Mouse (Mus musculus) midbrain, postnatal 0 days (tissue): ENCODE results near the gene Fbxo30. TPM values are rescaled to one million over a fixed set of nuclear protein-coding genes. Genes with fewer than 3 reads are reported as not detected.

Experiments used
- ATAC-seq: fragments of 200-750 bp; cut with Nextera tagmentation; 2 replicates; pipeline ENCODE4 v1.8.0; 2017; ENCODE audit warnings: moderate number of reproducible peaks, mild to moderate bottlenecking, moderate TSS enrichment, moderate library complexity; ENCODE audit not compliant: low FRiP score
- DNase-seq: peaks from one replicate; pipeline ENCODE4 v3.0.0-alpha.2; 2015; ENCODE audit warnings: low spot score
- H3K27ac ChIP-seq: fragments of 300-500 bp; sonication (generic); 2 replicates; pipeline ENCODE4 v1.5.1; 2014; ENCODE audit warnings: low read depth, mild to moderate bottlenecking, low read length, mixed read lengths
- H3K27me3 ChIP-seq: fragments of 300-500 bp; sonication (generic); 2 replicates; pipeline ENCODE4 v1.6.1; 2014; ENCODE audit warnings: low read length, control low read depth, mixed read lengths; ENCODE audit not compliant: insufficient read depth
- H3K36me3 ChIP-seq: fragments of 300-500 bp; sonication (generic); 2 replicates; pipeline ENCODE4 v1.6.1; 2014; ENCODE audit warnings: low read length, control low read depth, mixed read lengths; ENCODE audit not compliant: insufficient read depth
- H3K4me1 ChIP-seq: fragments of 300-500 bp; sonication (generic); 2 replicates; pipeline ENCODE4 v1.6.1; 2014; ENCODE audit warnings: mild to moderate bottlenecking, control low read depth, antibody characterized with exemption, low read length, mixed read lengths; ENCODE audit not compliant: insufficient read depth
- H3K4me2 ChIP-seq: fragments of 300-500 bp; sonication (generic); 2 replicates; pipeline ENCODE4 v1.6.1; 2014; ENCODE audit warnings: low read depth, mild to moderate bottlenecking, low read length, mixed read lengths; ENCODE audit not compliant: poor library complexity, severe bottlenecking
- H3K4me3 ChIP-seq: fragments of 300-500 bp; sonication (generic); 2 replicates; pipeline ENCODE4 v1.5.1; 2014; ENCODE audit warnings: low read depth, mild to moderate bottlenecking, low read length, moderate library complexity
- H3K9ac ChIP-seq: fragments of 300-500 bp; sonication (generic); replicated peaks from 2 replicates; pipeline ENCODE4 v1.6.1; 2014; ENCODE audit warnings: mild to moderate bottlenecking, low read length, moderate library complexity, mixed read lengths; ENCODE audit not compliant: poor library complexity, severe bottlenecking
- H3K9me3 ChIP-seq: fragments of 300-500 bp; sonication (generic); 2 replicates; pipeline ENCODE4 v1.6.1; 2016; ENCODE audit warnings: low read length, control low read depth
- CTCF ChIP-seq: IDR thresholded peaks from 2 replicates; pipeline ENCODE4 v1.5.1; 2016; ENCODE audit warnings: antibody characterized with exemption, mild to moderate bottlenecking
- WGBS: fragments of 180-500 bp; shearing (Covaris S2); extraction: QIAGEN DNeasy Blood & Tissue Kit; methylation state at CpG from one replicate; pipeline ENCODE4 v1.1.7; 2014; 5-methylcytosine and 5-hydroxymethylcytosine counted together
- polyA plus RNA-seq: library from polyadenylated mRNA; unstranded; fragments of >200 nt; fragmentation: Nextera tagmentation; extraction: Ambion mirVana; gene quantifications from 2 replicates; pipeline ENCODE4 v1.2.1, GENCODE M21; 2015
- total RNA-seq: library from RNA; depleted of rRNA; stranded (reverse); fragments of >200 nt; gene quantifications from 2 replicates; pipeline ENCODE4 v1.2.3, GENCODE M21; 2014

Gene Fbxo30
- total and polyA plus RNA-seq, 2 experiments from 2014 or later = 9.0 TPM

DNA sequence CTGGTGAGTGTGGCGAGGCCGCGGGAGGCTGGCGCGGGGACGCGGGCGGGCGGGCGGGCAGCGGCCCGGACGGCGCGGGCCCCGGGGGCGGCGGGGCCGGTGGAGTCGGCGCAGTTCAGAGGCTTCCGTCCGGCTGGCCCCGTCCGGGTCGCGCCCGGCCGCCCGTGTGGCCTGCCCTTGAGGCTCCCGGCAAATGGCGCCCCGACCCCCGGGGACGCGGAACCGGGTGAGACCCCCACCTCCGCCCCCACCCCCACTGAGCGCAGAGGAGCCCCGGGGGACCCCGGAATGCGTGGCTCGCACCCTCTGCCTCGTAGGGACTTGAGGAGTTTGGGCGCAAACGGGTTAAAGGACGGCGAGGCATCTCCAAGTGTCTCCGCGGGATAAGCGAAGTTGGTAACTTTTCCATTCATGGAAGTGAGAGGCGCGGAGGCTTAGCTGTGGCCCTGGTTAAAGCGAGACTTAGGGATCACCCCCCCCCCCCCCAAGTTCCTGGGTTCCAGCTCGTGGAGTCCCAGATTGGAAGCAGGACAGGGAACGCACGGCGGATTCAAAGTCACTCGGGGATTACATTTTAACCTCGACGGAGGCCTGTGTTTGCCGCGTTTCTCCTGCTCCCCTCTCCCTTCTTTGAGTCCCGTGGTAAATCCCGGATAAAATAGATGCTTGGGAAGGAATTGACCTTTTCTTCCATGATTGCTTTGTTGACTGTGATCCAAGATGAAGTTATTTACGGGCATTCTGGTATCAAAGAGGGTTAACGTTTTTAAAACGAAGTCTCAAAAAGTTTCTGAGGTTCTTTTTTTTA, 572 bp downstream of the Fbxo30 start:
- Histone ChIP-seq H3K4me1 (peaks cover 4% of the 10 kb centered on the region; the same call in 1 of the 2 replicates), H3K27ac (peak overlapping the region; percentile 92), H3K9me3 (no peaks in the 10 kb centered on the region), H3K27me3 (no peaks in the 10 kb centered on the region), H3K9ac (peak overlapping the region; percentile 93), H3K4me2 (peak overlapping the region; percentile 83), H3K36me3 (no peaks in the 10 kb centered on the region), H3K4me3 (peak overlapping the region; percentile 96)
- under 1% methylated on average over 46 of the region's 68 CpGs for WGBS
- DNase-seq (peak; percentile 42), ATAC-seq (peak; percentile 9; the same call in 1 of the 2 replicates)
- no peak for TF ChIP-seq CTCF

DNA sequence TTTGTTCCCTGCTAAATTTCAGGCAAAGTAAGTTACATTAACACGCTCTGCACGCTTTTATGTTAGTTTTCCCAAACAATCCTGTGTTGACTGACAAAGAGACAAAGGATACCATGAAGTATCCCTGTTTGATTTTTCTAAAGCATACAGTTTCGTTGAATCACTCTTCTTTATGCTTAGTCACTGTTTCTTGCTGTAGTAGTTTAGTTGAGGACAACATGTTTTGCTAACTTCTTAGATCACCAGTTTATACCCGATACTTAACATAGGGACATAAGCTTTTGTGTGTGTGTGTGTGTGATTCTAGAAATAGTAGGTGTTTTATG, 1.1 kb downstream of the Fbxo30 start:
- Histone ChIP-seq H3K4me1 (peaks cover 4% of the 10 kb centered on the region; the same call in 1 of the 2 replicates), H3K9ac (no peak overlapping the region), H3K27me3 (no peaks in the 10 kb centered on the region), H3K27ac (no peak overlapping the region), H3K4me3 (peak overlapping the region; percentile 96), H3K9me3 (no peaks in the 10 kb centered on the region), H3K36me3 (no peaks in the 10 kb centered on the region), H3K4me2 (peak overlapping the region; percentile 83)
- WGBS = 1% methylated on average over 4 of the region's 4 CpGs
- ATAC-seq (no peak), DNase-seq (no peak)
- no peak for TF ChIP-seq CTCF

DNA sequence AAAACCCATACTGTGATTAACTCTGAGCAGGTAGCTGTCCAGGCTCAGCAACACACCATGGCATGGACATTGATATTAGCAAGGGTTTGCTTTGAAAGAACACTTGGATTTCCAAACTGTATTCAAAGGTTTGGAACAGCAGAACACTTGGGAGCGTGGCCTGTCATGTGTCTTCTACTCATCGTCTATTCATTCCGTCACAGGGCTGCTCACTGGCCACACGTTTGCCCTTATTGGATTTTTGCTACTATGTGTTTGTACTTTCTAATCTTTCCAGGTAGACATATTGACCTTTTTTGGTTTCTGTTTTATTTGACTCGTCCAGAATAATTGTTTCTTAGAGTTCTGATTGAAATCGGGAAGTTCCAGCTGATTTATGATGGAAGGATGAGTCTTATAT, 17.3 kb downstream of the Fbxo30 start:
- no peak for ATAC-seq
- no peak for DNase-seq
- Histone ChIP-seq H3K4me2 (no peak overlapping the region), H3K4me1 (no peaks in the 10 kb centered on the region; the same call in 1 of the 2 replicates), H3K36me3 (no peaks in the 10 kb centered on the region; the same call in 1 of the 2 replicates), H3K27me3 (no peaks in the 10 kb centered on the region), H3K9me3 (no peaks in the 10 kb centered on the region), H3K9ac (no peak overlapping the region), H3K4me3 (no peak overlapping the region), H3K27ac (no peak overlapping the region)
- no peak for TF ChIP-seq CTCF
- 94% methylated on average over 6 of the region's 6 CpGs for WGBS

DNA sequence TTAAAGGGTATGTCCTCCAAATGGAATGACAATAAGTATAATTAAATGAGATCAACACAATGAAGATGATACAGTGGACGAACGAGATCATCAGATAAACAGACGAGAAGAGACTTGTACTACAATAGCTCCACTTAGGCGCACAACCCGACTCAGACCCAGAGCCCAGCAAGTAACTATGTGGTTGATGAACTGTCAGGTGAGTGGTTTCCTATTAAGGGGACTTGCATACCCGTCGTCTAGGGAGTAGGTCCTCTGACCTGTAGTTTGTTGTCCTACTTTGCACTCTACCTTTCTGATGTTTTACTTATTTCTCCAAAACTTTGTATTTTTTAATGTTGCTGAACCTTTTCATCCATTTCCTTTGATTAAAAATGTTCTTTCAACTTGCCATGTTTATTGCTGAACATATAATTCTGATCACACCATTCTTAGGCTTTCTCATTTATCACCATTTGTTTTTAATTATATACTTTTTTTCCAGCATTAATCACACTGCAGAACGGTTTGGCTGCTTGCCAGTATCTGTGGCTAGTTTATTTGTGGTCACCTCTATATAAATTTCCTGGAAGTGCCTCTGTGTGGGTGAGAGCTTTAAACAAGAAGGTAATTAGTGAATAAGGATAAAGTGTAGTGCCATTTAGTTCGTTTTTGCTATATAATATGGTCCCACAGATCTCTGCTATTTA, 24.4 kb downstream of the Fbxo30 start:
- 89% methylated on average over 9 of the region's 9 CpGs for WGBS
- DNase-seq (no peak), ATAC-seq (no peak)
- H3K9me3 ChIP-seq = no peaks in the 10 kb centered on the region
- TF ChIP-seq CTCF = no peak
- H3K4me1 ChIP-seq = no peaks in the 10 kb centered on the region
- no peaks in the 10 kb centered on the region for H3K27me3 ChIP-seq
- no peak overlapping the region for H3K4me3 ChIP-seq
- H3K9ac ChIP-seq = no peak overlapping the region
- H3K27ac ChIP-seq = no peak overlapping the region
- no peaks in the 10 kb centered on the region for H3K36me3 ChIP-seq
- H3K4me2 ChIP-seq = no peak overlapping the region

DNA sequence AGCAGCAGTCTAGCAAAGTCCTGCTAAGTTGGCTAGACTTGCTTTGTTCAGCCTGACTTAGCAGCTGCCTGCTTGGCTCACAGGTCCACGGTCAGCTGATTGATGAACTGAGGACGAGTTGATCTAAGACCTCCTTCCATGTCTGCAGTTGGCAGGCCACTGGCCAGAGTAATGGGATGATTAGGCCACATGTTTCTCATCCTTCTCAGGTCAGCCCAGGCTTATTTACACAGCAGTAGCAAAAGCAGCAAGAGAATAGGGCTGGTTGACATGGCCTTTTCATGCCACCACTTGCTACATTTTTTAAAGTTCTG, 24.9 kb downstream of the Fbxo30 start:
- Histone ChIP-seq H3K27ac (no peak overlapping the region), H3K9me3 (no peaks in the 10 kb centered on the region), H3K4me1 (no peaks in the 10 kb centered on the region), H3K9ac (no peak overlapping the region), H3K36me3 (no peaks in the 10 kb centered on the region), H3K27me3 (no peaks in the 10 kb centered on the region), H3K4me3 (no peak overlapping the region), H3K4me2 (no peak overlapping the region)
- TF ChIP-seq CTCF = no peak
- ATAC-seq = no peak
- DNase-seq = peak; percentile 38
- 65% methylated on average over 2 of the region's 2 CpGs for WGBS

DNA sequence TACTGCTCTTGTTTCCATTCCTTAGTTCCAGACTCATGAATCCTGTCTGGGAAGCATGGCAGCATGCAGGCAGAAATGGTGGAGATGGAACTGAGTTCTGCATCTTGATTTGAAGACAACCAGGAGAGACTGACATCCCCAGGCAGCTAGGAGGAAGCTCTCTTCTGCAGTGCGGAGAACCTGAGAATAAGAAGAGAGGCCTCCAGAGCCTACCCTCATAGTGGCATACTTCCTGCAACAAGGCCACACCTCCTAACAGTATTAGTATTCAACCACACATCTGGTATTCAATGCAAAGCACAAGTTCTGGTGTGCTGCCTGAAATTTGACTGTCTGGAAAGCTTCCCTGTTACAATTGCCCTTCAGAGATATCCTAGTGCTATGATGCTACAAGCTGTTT, 28.7 kb downstream of the Fbxo30 start:
- Histone ChIP-seq H3K9ac (no peak overlapping the region), H3K4me1 (no peaks in the 10 kb centered on the region), H3K4me3 (no peak overlapping the region), H3K36me3 (no peaks in the 10 kb centered on the region), H3K27ac (no peak overlapping the region), H3K9me3 (no peaks in the 10 kb centered on the region), H3K4me2 (no peak overlapping the region), H3K27me3 (no peaks in the 10 kb centered on the region)
- no peak for TF ChIP-seq CTCF
- WGBS = 83% methylated on average over 1 of the region's 1 CpGs
- DNase-seq (no peak), ATAC-seq (no peak)
